Mouse (Mus musculus) lung, embryonic 15.5 days (tissue): ENCODE measurements around the gene Rabgap1l. TPM values are rescaled to one million over a fixed set of nuclear protein-coding genes. Genes with fewer than 3 reads are reported as not detected.
"Not testable (repeated sequence)": the region's sequence is repeated elsewhere in the genome, so short reads cannot be mapped to it uniquely, and the experiment has no call there.

Experiments used
- ATAC-seq: fragments of 200-750 bp; cut with Nextera tagmentation; 2 replicates; pipeline ENCODE4 v1.8.0; 2017; ENCODE audit warnings: moderate number of reproducible peaks, borderline replicate concordance; ENCODE audit not compliant: low FRiP score, low TSS enrichment; ENCODE audit errors: extremely low read depth
- H3K27ac ChIP-seq: fragments of 300-500 bp; sonication (generic); 2 replicates; pipeline ENCODE4 v1.5.1; 2015; ENCODE audit warnings: moderate library complexity, mild to moderate bottlenecking, inconsistent platforms
- H3K27me3 ChIP-seq: fragments of 300-500 bp; sonication (generic); 2 replicates; pipeline ENCODE4 v1.6.1; 2015; ENCODE audit warnings: inconsistent platforms
- H3K36me3 ChIP-seq: fragments of 300-500 bp; sonication (generic); 2 replicates; pipeline ENCODE4 v1.6.1; 2015; ENCODE audit warnings: inconsistent platforms
- H3K4me1 ChIP-seq: fragments of 300-500 bp; sonication (generic); 2 replicates; pipeline ENCODE4 v1.6.1; 2015; ENCODE audit warnings: inconsistent platforms
- H3K4me2 ChIP-seq: fragments of 300-500 bp; sonication (generic); 2 replicates; pipeline ENCODE4 v1.6.1; 2015; ENCODE audit warnings: inconsistent platforms, mild to moderate bottlenecking, moderate library complexity
- H3K4me3 ChIP-seq: fragments of 300-500 bp; sonication (generic); 2 replicates; pipeline ENCODE4 v1.5.1; 2015; ENCODE audit warnings: mild to moderate bottlenecking, inconsistent platforms
- H3K9ac ChIP-seq: fragments of 300-500 bp; sonication (generic); 2 replicates; pipeline ENCODE4 v1.6.1; 2015; ENCODE audit warnings: inconsistent platforms
- H3K9me3 ChIP-seq: fragments of 300-500 bp; sonication (generic); 2 replicates; pipeline ENCODE4 v1.6.1; 2016; ENCODE audit warnings: inconsistent platforms
- WGBS: fragments of 180-500 bp; shearing (Covaris S2); methylation state at CpG from one replicate; pipeline ENCODE4 v1.1.7; 2015; 5-methylcytosine and 5-hydroxymethylcytosine counted together
- polyA plus RNA-seq: library from polyadenylated mRNA; unstranded; fragments of >200 nt; fragmentation: Nextera tagmentation; extraction: Ambion mirVana; gene quantifications from 2 replicates; pipeline ENCODE4 v1.2.1, GENCODE M21; 2015

The Rabgap1l gene
- polyA plus RNA-seq, 1 experiment from 2014 or later, result 24.0 TPM

DNA sequence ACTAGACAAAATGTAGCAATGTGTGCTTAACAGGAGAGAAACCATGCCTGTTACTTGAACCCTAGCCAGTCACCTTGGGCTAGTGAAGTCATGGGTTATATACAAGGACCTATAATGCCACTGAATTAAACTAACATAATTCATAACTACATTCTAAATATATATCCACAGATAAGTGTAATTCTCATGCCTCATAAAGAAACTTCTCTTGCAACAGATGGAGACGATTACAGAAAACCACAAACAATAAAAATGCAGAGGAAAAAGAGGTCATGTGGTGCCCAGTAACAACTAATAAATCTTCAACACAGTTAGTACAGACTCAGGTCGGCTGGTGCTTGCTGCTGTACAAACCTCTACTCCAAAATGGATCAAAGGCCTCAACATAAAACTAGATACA lies 174.8 kb downstream of the Rabgap1l start:
- Histone ChIP-seq H3K27ac (no peak overlapping the region), H3K36me3 (no peaks in the 10 kb centered on the region), H3K27me3 (no peaks in the 10 kb centered on the region), H3K4me1 (no peaks in the 10 kb centered on the region), H3K9ac (no peak overlapping the region), H3K4me3 (no peak overlapping the region), H3K4me2 (no peak overlapping the region), H3K9me3 (no peaks in the 10 kb centered on the region)
- no peak for ATAC-seq
- 55% methylated on average over 2 of the region's 2 CpGs for WGBS

DNA sequence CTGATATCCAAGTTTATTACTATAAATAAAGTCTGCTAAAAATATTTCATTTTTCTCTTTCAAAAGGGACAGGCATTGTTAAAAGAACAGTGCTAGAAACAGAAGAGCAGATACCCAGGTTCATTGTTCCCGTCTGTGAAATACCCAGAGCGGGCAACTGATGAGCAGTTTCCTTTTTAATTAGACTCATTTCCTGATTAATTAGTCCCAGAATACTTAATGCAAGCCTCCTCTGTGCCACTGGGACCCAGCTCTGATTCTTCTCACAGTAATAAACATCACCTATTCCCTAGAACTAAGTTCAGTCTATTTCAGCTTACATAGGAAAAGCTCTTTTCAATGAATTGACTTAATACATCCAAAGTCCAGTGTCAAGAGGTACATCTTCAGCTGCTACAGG lies 186.6 kb downstream of the Rabgap1l start:
- H3K27me3 ChIP-seq, result no peaks in the 10 kb centered on the region
- ATAC-seq, result no peak
- H3K4me2 ChIP-seq, result no peak overlapping the region
- H3K9me3 ChIP-seq, result no peaks in the 10 kb centered on the region
- H3K36me3 ChIP-seq, result no peaks in the 10 kb centered on the region
- no peak overlapping the region for H3K4me3 ChIP-seq
- H3K9ac ChIP-seq, result no peak overlapping the region
- H3K4me1 ChIP-seq, result no peaks in the 10 kb centered on the region
- H3K27ac ChIP-seq, result no peak overlapping the region
- WGBS, result 77% methylated on average over 2 of the region's 2 CpGs

DNA sequence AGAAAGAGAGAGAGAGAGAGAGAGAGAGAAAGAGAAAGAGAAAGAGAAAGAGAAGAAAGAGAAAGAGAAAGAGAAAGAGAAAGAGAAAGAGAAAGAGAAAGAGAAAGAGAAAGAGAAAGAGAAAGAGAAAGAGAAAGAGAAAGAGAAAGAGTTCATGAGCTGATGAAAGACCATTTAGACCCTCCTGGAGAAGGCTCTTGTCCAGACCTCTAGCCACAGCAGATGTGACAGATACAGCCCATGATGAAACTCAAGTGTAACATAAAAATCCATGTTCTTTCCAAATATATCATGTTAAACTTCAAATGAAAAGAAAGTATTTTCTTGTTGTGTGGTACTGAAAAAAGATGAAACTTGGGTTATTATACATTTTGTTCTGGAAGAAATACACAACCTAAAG lies 189.7 kb downstream of the Rabgap1l start:
- not testable (repeated sequence) for ATAC-seq, H3K4me3 ChIP-seq, H3K4me2 ChIP-seq, H3K4me1 ChIP-seq, H3K36me3 ChIP-seq, H3K27ac ChIP-seq, H3K9ac ChIP-seq, H3K27me3 ChIP-seq, H3K9me3 ChIP-seq

DNA sequence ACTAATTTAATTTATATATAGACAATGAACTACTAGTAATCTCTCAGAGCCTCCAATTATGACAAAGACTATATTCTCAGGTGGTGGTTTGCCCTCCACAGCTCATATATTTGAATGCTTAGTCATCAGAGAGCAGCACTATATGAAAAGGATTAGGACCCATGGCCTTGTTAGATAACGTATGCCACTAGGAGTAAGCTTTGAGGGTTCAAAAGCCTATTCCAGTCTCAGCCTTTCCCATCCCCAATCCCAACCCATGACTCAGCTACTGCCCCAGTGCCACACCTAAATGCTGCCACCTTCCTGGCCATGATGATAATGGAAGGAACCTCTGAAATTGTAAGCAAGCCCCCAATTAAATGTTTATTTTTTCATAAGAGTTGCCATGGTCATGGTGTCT lies 195.6 kb downstream of the Rabgap1l start:
- Histone ChIP-seq H3K4me3 (no peak overlapping the region), H3K27ac (no peak overlapping the region), H3K9me3 (no peaks in the 10 kb centered on the region), H3K27me3 (no peaks in the 10 kb centered on the region), H3K4me2 (no peak overlapping the region), H3K36me3 (no peaks in the 10 kb centered on the region), H3K9ac (no peak overlapping the region), H3K4me1 (no peaks in the 10 kb centered on the region)
- 87% methylated on average over 1 of the region's 1 CpGs for WGBS
- no peak for ATAC-seq

DNA sequence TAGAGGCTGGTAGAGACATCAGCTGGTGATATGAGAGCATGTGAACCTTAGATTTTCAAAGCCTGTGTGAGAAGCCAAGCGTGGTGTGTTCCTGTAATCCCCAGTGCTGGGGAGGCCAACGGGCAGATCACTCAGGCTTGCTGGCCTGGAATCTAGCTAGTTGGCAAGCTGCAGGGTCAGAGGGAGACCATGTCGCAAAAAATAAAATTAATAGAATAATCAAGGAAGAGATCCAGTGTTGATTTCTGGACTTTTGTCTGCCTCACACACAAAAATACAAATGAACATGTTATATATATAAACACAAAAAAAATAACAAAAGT lies 196.1 kb downstream of the Rabgap1l start:
- H3K36me3 ChIP-seq, result no peaks in the 10 kb centered on the region
- H3K27me3 ChIP-seq, result no peaks in the 10 kb centered on the region
- H3K4me1 ChIP-seq, result no peaks in the 10 kb centered on the region
- no peak for ATAC-seq
- H3K9me3 ChIP-seq, result no peaks in the 10 kb centered on the region
- H3K27ac ChIP-seq, result no peak overlapping the region
- WGBS, result 78% methylated on average over 3 of the region's 3 CpGs
- no peak overlapping the region for H3K9ac ChIP-seq
- H3K4me3 ChIP-seq, result no peak overlapping the region
- no peak overlapping the region for H3K4me2 ChIP-seq

DNA sequence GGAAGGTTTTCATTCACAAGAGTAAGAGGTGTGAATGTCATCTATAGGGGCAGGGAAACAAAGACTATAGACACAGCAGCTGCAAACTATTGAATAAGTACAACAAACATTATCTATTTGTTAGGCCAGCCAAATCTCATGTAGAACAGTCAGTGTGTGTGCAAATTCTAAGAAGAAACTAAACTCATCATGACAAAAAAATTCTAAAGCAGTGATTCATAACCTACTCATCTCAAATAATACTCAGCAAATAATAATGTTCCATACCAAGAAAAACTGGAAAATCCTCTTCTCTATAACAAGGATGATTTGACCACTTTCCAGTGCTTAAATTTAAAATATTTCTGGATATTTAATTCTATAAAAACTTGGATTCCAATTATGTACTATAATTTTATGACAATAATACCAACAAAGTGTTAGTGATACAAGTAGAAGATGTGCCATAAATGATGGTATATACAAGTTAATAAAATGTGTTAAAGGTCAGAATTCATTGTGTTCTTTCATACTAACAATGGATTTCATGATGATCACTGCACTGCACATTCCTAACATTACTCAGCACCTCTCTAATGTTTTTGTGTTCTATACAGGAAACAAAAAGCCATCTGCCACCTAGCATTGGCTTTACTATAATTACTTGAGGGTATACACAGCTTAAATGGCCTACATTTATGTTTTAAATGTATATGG lies 196.6 kb downstream of the Rabgap1l start:
- no peak for ATAC-seq
- H3K27ac ChIP-seq, result no peak overlapping the region
- H3K9me3 ChIP-seq, result no peaks in the 10 kb centered on the region
- no peak overlapping the region for H3K4me3 ChIP-seq
- no peaks in the 10 kb centered on the region for H3K4me1 ChIP-seq
- H3K9ac ChIP-seq, result no peak overlapping the region
- no peak overlapping the region for H3K4me2 ChIP-seq
- no peaks in the 10 kb centered on the region for H3K36me3 ChIP-seq
- no peaks in the 10 kb centered on the region for H3K27me3 ChIP-seq

DNA sequence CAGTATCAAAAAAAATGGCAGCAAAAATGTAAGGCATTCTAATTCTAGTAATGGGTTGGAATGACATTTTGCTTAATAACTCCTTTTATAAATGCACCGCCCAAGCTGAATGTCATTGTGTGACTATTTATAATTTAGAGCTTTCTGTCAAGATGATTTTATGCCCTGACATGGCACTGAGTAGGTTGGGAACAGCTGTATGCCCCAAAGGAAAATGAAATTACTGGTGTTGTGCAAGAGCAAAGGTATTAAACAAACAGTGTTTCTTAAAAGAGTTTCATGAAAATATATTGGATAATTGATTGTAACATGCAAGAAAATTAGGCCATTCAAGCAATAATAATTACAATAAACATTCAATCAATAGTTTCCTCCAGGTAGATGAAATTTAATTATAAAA lies 198.4 kb downstream of the Rabgap1l start:
- no peaks in the 10 kb centered on the region for H3K9me3 ChIP-seq
- H3K27ac ChIP-seq, result no peak overlapping the region
- no peak overlapping the region for H3K4me2 ChIP-seq
- no peaks in the 10 kb centered on the region for H3K4me1 ChIP-seq
- no peak for ATAC-seq
- H3K36me3 ChIP-seq, result no peaks in the 10 kb centered on the region
- no peak overlapping the region for H3K9ac ChIP-seq
- whole genome bisulfite sequencing, result 90% methylated on average over 1 of the region's 1 CpGs
- no peaks in the 10 kb centered on the region for H3K27me3 ChIP-seq
- no peak overlapping the region for H3K4me3 ChIP-seq

DNA sequence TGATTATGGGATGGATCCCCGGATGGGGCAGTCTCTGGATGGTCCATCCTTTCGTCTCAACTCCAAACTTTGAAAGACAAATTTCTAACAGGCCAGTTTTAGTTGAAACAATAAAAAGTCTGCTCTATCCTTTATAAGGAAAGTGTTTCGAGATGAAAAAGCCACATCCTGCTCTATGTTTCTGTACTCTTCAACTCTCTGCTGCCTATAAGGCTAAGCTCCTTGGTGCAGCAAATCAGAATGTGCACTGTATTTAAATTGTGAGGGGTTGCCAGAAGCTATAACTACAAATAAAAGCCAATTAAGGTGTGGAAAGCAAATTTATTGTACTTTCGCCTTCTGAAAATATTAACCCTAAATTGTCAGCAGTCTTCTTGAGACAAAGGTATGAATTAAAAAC lies 198.9 kb downstream of the Rabgap1l start:
- no peak overlapping the region for H3K9ac ChIP-seq
- no peaks in the 10 kb centered on the region for H3K9me3 ChIP-seq
- no peaks in the 10 kb centered on the region for H3K36me3 ChIP-seq
- H3K27ac ChIP-seq, result no peak overlapping the region
- H3K4me2 ChIP-seq, result no peak overlapping the region
- H3K4me3 ChIP-seq, result no peak overlapping the region
- no peaks in the 10 kb centered on the region for H3K27me3 ChIP-seq
- WGBS, result 81% methylated on average over 4 of the region's 4 CpGs
- ATAC-seq, result no peak
- H3K4me1 ChIP-seq, result no peaks in the 10 kb centered on the region

DNA sequence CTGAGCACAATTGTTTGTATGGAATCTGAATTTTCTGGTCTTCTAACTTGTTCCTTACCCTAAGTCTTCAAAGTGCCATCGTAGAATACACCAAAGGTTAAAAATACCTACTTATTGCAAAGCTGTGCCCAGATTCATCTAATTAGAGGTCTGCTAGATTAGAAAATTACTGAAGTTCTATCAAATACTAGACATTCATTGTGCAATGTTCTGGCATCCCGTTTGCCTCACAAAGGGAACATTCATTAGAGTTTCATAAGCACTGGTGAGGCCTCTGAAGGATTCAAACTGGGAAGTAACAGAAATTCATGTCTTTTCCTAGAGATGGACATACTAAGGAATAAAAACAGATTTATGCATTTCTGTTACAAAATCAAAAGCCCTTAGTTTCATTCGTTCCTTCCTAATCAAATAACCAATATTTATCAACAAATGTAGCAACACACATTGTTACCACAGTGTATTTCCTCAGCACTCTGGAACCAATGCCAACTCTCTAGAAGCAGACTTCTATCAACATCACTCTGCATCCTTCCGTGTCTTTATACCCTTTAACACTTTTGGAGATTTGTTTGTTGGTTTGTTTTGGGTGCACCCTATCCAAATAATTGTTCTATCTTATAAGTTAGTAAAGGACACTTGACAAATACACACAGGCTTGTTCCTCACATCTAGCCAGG lies 204.0 kb downstream of the Rabgap1l start:
- no peaks in the 10 kb centered on the region for H3K27me3 ChIP-seq
- H3K4me2 ChIP-seq, result no peak overlapping the region
- H3K9ac ChIP-seq, result no peak overlapping the region
- H3K4me1 ChIP-seq, result no peaks in the 10 kb centered on the region
- H3K36me3 ChIP-seq, result no peaks in the 10 kb centered on the region
- 65% methylated on average over 4 of the region's 4 CpGs for WGBS
- no peak overlapping the region for H3K4me3 ChIP-seq
- no peak for ATAC-seq
- H3K27ac ChIP-seq, result no peak overlapping the region
- no peaks in the 10 kb centered on the region for H3K9me3 ChIP-seq

DNA sequence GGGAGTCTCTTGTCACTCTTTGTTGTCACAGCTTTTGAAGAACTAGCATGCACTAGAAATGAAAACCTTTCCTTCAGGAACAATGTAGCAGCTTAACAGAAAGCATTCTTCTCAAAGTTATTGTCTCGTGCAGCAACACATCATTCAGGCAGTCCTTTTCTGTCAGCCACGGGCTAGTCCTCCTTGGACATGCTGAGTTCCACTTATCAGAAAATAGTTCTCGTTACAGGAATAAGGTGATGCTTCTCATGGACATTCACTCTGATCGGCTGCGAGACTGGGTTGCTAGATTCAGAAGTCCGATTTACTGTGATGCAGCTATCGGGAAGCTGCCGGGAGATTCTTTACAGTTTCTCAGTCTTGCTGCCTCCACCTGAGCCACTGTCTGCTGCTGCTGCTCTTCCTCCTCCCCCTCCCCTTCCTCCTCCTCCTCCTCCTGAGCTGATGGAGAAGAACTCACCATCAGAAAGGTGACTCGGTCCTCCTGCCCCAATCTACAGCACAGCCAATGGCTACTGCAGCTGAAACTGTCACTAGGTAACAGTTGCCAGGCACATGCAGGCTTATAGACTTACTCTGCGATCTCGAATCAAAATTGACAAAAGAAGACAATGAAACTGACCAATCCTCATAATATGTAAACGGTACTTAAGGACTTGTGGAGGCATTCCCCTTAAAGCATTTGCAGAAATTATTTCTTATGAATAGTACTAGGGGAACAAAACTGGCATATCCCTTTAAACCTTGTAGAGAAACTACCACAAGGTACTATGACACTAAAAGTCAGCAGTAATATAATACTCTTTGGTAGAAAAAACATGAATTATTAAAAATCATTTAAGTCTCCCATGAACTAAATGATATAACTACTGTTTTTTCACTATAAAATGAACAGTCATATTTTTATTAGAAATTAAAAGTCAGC lies 213.4 kb downstream of the Rabgap1l start:
- H3K9ac ChIP-seq, result no peak overlapping the region
- no peaks in the 10 kb centered on the region for H3K27me3 ChIP-seq
- no peaks in the 10 kb centered on the region for H3K4me1 ChIP-seq
- no peak for ATAC-seq
- H3K4me3 ChIP-seq, result no peak overlapping the region
- no peak overlapping the region for H3K27ac ChIP-seq
- 65% methylated on average over 12 of the region's 12 CpGs for WGBS
- H3K36me3 ChIP-seq, result no peaks in the 10 kb centered on the region
- no peaks in the 10 kb centered on the region for H3K9me3 ChIP-seq
- no peak overlapping the region for H3K4me2 ChIP-seq

DNA sequence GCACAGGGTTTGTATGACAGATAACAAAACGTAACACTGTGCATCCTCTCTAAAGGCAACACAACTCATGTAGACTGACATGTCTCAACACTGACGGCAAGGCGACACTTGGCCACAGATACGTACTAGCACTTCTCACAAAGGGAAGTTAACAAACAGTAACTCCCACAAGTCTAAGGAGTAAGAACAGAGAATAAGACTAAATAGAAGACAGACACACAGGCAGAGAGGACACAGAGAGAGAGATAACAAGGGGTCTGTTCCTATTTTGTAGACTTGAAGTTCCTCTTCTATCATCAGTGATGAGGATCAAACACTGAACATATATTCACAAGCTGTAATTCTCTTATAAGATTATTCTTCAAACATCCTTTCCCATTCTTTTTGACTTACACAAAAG lies 216.9 kb downstream of the Rabgap1l start:
- H3K4me1 ChIP-seq, result no peaks in the 10 kb centered on the region
- no peak for ATAC-seq
- H3K36me3 ChIP-seq, result no peaks in the 10 kb centered on the region
- WGBS, result 78% methylated on average over 4 of the region's 4 CpGs
- H3K9ac ChIP-seq, result no peak overlapping the region
- no peak overlapping the region for H3K4me2 ChIP-seq
- H3K27ac ChIP-seq, result no peak overlapping the region
- no peaks in the 10 kb centered on the region for H3K27me3 ChIP-seq
- no peak overlapping the region for H3K4me3 ChIP-seq
- no peaks in the 10 kb centered on the region for H3K9me3 ChIP-seq

DNA sequence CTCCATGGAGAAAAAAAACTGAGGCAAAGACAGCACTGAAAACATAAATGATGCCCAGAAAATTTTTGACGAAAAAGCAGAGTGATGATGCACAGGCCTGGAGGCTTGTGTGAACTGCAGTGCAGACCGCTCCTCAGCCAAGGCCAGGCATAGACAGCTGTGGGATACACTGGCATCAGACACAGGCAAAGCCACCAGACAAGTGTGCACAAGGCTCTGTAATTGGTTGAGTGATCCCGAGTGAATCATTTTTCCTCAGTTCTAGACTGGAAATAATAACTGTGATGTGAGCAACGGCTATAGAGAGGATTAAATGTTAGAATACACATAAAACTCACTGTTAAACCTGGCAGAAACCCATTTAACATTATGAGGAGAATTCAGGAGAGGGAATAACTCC lies 219.0 kb downstream of the Rabgap1l start:
- no peak overlapping the region for H3K4me2 ChIP-seq
- H3K36me3 ChIP-seq, result no peaks in the 10 kb centered on the region
- H3K4me1 ChIP-seq, result no peaks in the 10 kb centered on the region
- no peak overlapping the region for H3K27ac ChIP-seq
- no peak overlapping the region for H3K9ac ChIP-seq
- no peaks in the 10 kb centered on the region for H3K27me3 ChIP-seq
- no peak overlapping the region for H3K4me3 ChIP-seq
- ATAC-seq, result no peak
- no peaks in the 10 kb centered on the region for H3K9me3 ChIP-seq
- 61% methylated on average over 4 of the region's 4 CpGs for WGBS
